Mouse (Mus musculus): ENCODE results near the gene Stambp. TPM values are rescaled to one million over a fixed set of nuclear protein-coding genes. Genes with fewer than 3 reads are reported as not detected.
"Not testable (repeated sequence)": the region's sequence is repeated elsewhere in the genome, so short reads cannot be mapped to it uniquely, and the experiment has no call there.

Gene Stambp
- polyA plus RNA-seq, 1 experiment from 2014 or later = 49.4 TPM

DNA sequence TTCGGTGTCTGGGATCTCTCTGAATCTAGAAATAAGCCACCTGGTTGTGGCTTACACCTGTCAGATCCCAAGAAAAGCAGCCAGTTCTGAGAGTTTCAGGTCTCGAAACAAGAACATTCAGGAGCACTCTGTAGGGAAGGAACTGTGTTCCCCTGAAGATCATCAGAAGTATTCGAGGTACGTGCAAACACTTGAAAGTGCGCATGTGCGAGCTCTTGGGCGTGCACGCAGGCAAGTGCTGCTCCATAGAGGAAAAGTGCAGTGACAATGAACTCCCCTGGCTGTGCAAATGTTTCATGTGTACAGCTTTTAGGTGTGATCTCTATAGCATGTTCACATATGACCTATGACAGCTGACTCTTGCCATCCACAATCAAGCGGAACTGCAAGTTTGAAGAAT lies 12.8 kb upstream of the Stambp start:
- not testable (repeated sequence) for H3K27ac ChIP-seq; H3K4me3 ChIP-seq (ENCODE audit: inconsistent target); H3K79me2 ChIP-seq (ENCODE audit: inconsistent target); H3K36me3 ChIP-seq (ENCODE audit: inconsistent target)
- WGBS (ENCODE audit: missing documents) = 92% methylated on average over 9 of the region's 9 CpGs

DNA sequence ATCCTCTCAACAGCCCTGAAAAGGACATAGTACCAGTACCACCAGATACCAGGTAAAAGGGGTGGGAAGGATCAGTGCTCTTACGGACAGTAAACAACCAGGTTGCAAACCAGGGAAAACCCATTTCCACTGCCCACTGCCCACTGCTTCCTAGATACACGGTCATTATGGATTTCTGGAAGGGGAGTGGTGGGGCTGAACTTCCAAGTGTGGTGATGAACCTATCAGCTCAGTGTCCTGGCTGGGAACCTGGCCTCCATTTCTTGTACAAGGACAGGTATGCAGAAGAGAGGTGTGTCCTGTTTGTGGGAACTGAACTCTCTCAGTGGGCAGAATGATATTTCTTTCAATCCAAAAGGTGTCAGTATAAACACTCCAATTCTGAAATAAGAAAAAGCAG lies 11.1 kb upstream of the Stambp start:
- Histone ChIP-seq H3K36me3 (ENCODE audit: inconsistent target) (no peaks in the 10 kb centered on the region), H3K4me3 (ENCODE audit: inconsistent target) (no peak overlapping the region), H3K79me2 (ENCODE audit: inconsistent target) (no peaks in the 10 kb centered on the region), H3K27ac (no peak overlapping the region)
- 70% methylated on average over 2 of the region's 2 CpGs for WGBS (ENCODE audit: missing documents)

DNA sequence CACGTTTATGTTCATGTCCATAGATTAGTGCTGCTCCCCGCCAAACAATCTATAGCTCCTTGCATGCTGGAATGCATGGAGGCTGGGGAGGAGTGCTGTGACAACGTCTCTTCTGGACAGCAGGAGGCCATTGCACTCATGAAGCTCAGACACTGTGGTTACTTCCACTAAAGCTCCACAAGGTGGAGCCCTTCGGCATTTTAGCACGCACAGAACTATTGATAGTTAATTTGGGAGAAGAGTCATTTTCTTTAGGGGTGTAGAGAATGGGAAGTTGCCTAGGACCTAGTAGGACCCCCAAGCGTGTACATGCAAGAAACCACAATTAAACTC lies 10.4 kb upstream of the Stambp start:
- Histone ChIP-seq H3K79me2 (ENCODE audit: inconsistent target) (no peaks in the 10 kb centered on the region), H3K36me3 (ENCODE audit: inconsistent target) (no peaks in the 10 kb centered on the region), H3K4me3 (ENCODE audit: inconsistent target) (no peak overlapping the region), H3K27ac (no peak overlapping the region)
- 0% methylated on average over 3 of the region's 6 CpGs for WGBS (ENCODE audit: missing documents)

DNA sequence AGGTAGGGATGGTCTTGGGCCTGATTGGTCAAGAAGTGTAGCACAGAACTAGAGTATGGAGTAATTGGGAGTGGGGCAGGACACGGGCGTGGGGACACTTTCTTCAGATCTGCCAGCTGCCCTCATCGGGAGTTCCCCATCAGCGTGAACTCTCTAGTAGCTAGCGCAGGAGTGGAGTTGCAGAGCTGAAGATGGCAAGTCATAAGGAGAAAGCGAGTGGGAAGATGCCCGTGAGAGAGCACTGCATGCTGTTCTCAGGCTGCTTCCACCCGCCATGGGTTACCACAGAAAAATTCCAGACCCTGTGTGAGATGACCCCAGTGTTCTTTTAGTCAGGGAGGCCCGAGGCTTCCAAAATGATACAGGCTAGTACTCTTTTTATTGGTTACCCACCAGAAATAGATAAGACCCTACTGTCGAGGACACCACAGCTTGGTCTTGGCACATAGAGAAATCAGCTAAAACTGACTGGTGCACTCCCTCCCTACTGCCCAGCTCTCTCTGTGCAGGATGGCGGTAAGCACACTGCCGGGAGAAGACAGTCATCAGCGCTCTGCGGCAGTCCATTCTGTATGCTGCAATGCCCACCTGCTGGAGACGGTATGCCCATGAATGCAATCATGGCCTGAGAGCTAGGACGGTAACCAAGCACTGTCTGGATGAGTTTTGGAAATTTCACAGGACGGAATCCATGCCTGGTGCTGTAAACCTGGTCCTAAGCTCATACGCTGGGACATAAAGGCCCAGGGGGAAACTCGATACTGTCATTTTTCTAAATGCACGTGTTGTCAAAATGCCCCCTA lies 9.8 kb upstream of the Stambp start:
- no peak overlapping the region for H3K4me3 ChIP-seq (ENCODE audit: inconsistent target)
- no peaks in the 10 kb centered on the region for H3K79me2 ChIP-seq (ENCODE audit: inconsistent target)
- H3K27ac ChIP-seq = no peak overlapping the region
- 86% methylated on average over 20 of the region's 20 CpGs for WGBS (ENCODE audit: missing documents)
- H3K36me3 ChIP-seq (ENCODE audit: inconsistent target) = no peaks in the 10 kb centered on the region

DNA sequence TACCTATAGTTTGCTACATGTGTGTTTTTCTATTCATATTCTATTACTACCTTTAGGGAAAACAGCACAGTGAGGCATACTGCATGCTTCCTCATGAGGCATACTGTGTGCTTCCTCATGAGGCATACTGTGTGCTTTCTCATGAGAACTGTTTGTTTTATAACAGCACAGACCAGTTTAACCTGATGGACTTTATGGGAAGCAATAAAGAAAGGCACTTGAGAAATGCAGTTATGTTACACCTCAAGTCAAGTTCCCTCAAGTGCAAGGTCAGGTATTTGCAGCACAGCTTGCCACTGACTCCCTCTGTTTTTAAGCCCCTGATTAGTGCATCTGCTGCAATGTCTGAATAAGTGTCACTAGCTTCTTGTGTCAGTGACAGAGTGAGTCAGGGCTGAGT lies 5.0 kb upstream of the Stambp start:
- Histone ChIP-seq H3K79me2 (ENCODE audit: inconsistent target) (no peaks in the 10 kb centered on the region), H3K27ac (no peak overlapping the region), H3K36me3 (ENCODE audit: inconsistent target) (no peaks in the 10 kb centered on the region), H3K4me3 (ENCODE audit: inconsistent target) (no peak overlapping the region)

DNA sequence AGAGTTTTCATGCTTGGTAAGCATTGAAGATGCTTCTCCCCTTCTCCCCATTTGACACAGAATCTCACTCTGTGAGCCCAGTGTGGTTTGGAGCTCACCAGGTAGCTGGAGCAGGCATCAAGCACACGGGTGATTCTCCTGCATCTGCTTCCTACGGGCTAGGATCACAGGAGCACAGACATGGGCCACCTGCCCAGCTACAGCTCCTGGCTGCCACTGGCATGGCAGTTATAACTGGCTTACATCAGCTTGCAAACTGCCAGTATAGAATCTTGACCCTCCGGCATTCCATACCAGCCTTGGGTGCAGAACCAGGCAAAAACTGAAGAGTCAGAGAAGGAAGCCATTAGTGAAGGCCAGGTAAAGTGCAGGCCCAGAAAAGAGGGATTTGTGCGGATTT lies 3.1 kb upstream of the Stambp start:
- WGBS (ENCODE audit: missing documents) = 93% methylated on average over 4 of the region's 4 CpGs
- Histone ChIP-seq H3K79me2 (ENCODE audit: inconsistent target) (peaks cover 15% of the 10 kb centered on the region), H3K27ac (no peak overlapping the region)

DNA sequence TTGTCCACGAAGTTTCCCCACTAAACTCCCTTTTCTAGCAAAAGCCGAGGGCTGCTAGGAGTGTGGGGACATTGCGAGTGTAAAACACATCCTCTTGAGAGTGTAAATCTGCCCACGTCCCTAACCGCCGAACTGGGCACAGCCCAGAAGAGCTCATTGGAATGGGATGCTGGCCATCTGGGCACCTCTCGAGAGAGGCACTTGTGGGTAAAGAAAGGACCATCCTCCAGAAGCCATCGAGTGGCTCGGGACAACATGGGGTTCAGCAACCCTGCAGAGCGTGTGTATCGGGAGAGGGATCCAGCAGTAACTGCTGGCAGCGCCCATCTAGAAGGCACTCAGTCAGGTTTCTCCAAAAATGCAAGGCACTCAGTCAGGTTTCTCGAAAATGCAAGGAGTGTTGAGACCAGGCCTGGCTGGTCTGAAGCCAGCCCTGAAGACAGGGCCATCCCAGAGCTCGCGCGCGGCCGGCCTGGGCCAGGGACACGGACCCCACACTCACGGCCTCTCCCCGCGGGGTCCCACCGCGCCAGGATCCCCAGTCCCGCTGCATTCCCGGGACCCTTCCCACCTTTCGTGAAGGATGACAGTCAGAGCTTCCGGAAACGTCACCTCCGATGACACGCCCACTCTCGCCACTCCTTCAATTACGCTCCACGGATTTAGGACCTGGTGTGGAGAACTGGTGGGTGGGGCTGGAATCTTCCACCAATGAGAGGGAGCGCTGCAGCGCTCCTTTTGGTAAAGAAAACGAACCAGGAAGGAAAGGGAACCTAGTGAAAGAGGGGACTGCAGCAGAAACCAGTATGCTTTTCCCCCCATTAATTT lies 475 bp downstream of the Stambp start:
- 4% methylated on average over 37 of the region's 37 CpGs for WGBS (ENCODE audit: missing documents)
- H3K27ac ChIP-seq = peak overlapping the region; percentile 44
- peaks cover 30% of the 10 kb centered on the region for H3K36me3 ChIP-seq (ENCODE audit: inconsistent target)
- H3K4me3 ChIP-seq (ENCODE audit: inconsistent target) = peak overlapping the region; percentile 84
- peaks cover 48% of the 10 kb centered on the region for H3K79me2 ChIP-seq (ENCODE audit: inconsistent target)

More for the DNA sequence above, 3.1 kb upstream of the Stambp start:
- no peak overlapping the region for H3K4me3 ChIP-seq (ENCODE audit: inconsistent target)
- H3K36me3 ChIP-seq (ENCODE audit: inconsistent target) = no peaks in the 10 kb centered on the region

DNA sequence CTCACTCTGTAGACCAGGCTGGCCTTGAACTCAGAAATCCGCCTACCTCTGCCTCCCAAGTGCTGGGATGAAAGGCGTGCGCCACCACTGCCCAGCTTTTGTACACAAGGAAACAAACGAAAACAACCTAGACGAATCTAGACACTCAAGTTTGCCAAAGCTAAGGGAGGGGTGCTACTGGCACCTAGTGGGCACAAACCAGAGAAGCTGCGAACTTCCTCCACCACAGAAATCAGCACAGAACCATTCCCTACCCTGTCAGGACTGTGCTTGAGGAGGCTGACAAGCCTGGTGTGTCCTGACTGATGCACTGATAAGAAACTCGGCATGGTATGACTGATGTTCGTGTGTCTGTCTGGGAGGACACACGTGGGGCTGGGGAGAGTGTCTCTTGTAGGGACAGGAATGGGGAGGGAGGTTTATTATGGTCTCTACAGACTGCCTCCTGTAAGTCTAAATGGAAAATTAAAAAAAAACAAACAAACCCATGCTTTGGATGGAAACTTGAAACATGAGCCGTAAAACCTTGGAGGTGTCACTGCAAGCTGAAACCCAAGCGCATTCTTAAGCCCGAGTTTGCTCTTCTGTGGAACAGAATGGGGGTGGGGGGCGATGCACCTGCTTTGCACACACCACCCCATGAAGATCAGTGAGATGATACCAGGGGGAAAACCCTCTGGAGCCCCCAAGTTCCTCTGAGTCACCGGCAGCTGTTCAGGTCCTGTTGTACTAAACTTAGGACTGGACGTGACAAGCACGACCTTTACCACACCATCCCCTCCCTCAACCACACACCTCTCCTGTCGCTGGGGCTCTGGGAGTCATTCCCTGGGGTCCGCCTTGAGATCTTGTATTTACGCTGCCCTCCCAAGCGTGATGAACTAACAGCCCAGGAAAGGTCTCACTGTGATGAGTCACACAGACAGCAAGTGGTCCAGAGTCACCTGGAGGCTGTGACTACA lies 3.3 kb downstream of the Stambp start:
- Histone ChIP-seq H3K79me2 (ENCODE audit: inconsistent target) (peaks cover 51% of the 10 kb centered on the region), H3K27ac (no peak overlapping the region), H3K4me3 (ENCODE audit: inconsistent target) (no peak overlapping the region), H3K36me3 (ENCODE audit: inconsistent target) (peaks cover 56% of the 10 kb centered on the region)
- WGBS (ENCODE audit: missing documents) = 90% methylated on average over 20 of the region's 20 CpGs

DNA sequence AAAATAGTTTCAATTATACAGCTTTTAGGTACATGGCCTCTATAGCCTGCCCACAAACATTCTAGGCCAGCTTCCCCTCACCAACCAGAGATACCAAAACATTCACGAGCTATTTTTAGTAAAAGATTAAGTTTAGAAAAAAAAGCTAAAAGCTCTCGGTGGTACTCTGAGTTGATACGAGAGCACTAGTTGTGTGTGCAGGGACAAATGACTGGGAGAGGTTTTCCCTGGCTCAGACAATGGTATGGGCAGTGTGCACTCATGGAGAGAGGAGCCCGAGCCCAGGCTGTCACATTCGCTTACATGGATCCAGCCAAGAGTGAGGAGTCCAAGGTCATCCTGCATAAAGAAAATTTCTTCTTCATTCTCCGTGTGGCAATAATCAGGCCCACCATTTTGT lies 16.6 kb downstream of the Stambp start:
- Histone ChIP-seq H3K4me3 (ENCODE audit: inconsistent target) (no peak overlapping the region), H3K36me3 (ENCODE audit: inconsistent target) (peaks cover 79% of the 10 kb centered on the region), H3K27ac (no peak overlapping the region), H3K79me2 (ENCODE audit: inconsistent target) (no peaks in the 10 kb centered on the region)
- WGBS (ENCODE audit: missing documents) = 89% methylated on average over 6 of the region's 6 CpGs

DNA sequence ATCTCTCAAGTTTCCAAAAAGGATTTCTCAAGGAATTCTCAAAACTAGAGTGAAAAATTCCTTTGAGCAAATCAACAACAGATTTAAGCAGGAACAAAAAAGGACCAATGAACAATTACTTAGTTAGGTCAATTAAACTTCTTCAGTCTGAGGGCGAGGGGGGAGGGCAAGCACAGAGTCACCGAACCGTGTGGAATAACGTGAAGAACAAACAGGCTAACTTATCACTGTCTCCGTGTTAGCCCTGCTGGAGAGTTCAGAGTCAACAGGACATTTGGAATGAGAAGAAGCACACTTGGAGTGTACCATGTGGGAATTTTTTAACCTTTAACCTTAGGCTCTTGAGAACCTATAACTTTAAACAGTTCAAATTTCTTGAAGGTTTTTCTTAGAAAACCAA lies 24.2 kb downstream of the Stambp start:
- 93% methylated on average over 5 of the region's 5 CpGs for WGBS (ENCODE audit: missing documents)
- no peak overlapping the region for H3K27ac ChIP-seq
- peaks cover 51% of the 10 kb centered on the region for H3K36me3 ChIP-seq (ENCODE audit: inconsistent target)
- no peak overlapping the region for H3K4me3 ChIP-seq (ENCODE audit: inconsistent target)
- H3K79me2 ChIP-seq (ENCODE audit: inconsistent target) = no peaks in the 10 kb centered on the region

DNA sequence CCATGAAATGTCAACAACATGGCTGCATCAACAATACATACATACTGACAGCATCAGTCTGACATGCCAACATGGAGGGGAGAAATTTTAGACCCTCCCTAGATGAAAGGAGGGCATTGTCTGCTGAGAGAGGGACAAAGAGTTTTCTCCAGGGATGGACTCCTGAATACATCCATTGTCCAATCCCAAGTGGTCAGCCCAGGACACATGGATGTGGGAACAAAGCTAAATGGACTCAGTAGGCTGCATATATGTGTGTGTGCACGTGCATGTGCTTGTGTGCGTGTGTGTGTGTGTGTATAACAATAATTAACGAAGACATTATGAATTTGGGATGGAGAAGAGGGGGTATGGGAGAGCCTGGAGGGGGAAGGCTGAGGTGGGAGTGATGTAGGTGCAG lies 26.8 kb downstream of the Stambp start:
- peaks cover 38% of the 10 kb centered on the region for H3K36me3 ChIP-seq (ENCODE audit: inconsistent target)
- no peak overlapping the region for H3K27ac ChIP-seq
- no peaks in the 10 kb centered on the region for H3K79me2 ChIP-seq (ENCODE audit: inconsistent target)
- no peak overlapping the region for H3K4me3 ChIP-seq (ENCODE audit: inconsistent target)
- 98% methylated on average over 3 of the region's 3 CpGs for WGBS (ENCODE audit: missing documents)

DNA sequence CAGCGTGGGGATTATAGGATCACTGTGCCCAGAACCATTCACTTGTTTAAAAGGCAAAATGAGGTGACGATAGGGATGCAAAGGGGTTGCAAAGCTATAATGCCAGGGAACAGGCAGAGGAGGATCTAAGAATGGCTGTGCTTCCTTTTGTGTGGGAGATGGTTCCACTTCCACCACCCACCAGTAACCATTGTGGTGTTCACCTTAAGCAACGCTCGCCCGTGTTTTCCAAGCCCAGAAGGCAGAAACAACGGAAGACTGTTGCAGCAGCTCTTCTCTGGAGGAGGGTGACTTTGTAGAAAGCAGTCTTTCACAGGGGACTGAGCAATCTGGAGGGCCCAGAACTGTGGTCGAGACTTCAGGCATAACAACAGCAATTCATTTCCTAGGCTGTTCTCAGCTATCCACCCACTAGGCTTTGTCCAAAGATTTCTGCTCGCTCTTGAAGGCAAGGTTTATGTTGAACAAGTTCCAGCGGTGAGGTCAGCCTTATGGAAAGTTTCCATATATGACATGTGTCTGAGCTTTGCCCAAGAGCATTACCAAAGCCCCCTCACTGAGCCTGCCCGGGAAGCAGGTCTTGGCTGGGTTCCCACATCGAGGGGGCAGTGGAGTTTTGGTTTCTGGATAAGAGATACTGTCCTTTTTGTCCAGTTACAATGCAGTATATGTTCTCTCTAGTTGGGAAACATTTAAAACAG lies 30.6 kb downstream of the Stambp start:
- Histone ChIP-seq H3K4me3 (ENCODE audit: inconsistent target) (no peak overlapping the region), H3K79me2 (ENCODE audit: inconsistent target) (no peaks in the 10 kb centered on the region), H3K27ac (no peak overlapping the region), H3K36me3 (ENCODE audit: inconsistent target) (peaks cover 30% of the 10 kb centered on the region)
- WGBS (ENCODE audit: missing documents) = 89% methylated on average over 11 of the region's 11 CpGs

DNA sequence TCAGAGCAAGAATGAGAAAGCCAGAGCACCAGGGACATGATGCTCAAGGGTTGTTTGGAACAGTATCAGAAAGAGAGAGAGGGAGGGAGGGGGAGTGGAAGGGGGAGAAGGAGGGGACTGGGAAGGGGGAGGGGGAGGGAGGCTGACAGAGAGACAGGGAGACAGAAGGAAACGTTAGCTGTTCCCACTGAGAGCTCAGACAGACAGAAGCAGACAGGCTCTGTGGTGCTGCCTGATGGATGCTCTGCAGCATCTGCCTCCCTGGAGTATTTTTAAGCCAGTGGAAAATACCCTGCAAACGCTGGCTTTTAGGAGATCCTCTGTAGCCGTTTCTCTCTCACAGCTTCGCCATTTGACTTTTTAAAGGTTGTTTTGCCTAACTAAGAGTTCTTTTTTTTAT lies 32.5 kb downstream of the Stambp start:
- Histone ChIP-seq H3K79me2 (ENCODE audit: inconsistent target) (no peaks in the 10 kb centered on the region), H3K4me3 (ENCODE audit: inconsistent target) (no peak overlapping the region), H3K27ac (no peak overlapping the region), H3K36me3 (ENCODE audit: inconsistent target) (peaks cover 12% of the 10 kb centered on the region; the same call in 1 of the 2 replicates)
- WGBS (ENCODE audit: missing documents) = 66% methylated on average over 4 of the region's 4 CpGs

DNA sequence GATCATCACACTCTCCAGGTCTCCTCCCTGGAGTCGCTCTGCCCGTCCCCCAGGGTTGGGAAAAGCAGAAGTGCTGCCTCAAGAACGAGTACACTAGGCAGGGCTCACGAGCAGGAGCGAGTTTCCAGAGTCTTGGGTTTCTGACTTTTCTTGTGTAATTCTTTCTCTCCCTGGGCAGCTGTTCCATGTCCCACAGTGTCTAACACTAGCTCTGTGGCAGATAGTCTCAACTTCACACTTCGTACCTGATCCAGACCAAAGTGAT lies 35.8 kb downstream of the Stambp start:
- Histone ChIP-seq H3K36me3 (ENCODE audit: inconsistent target) (no peaks in the 10 kb centered on the region), H3K4me3 (ENCODE audit: inconsistent target) (no peak overlapping the region), H3K27ac (no peak overlapping the region), H3K79me2 (ENCODE audit: inconsistent target) (no peaks in the 10 kb centered on the region)
- WGBS (ENCODE audit: missing documents) = 35% methylated on average over 6 of the region's 6 CpGs

Data from macrophage (primary cell).